Mouse (Mus musculus): Measurements from ENCODE around the gene Ppara. TPM values are rescaled to one million over a fixed set of nuclear protein-coding genes. Genes with fewer than 3 reads are reported as not detected.
"Not testable (repeated sequence)": the region's sequence is repeated elsewhere in the genome, so short reads cannot be mapped to it uniquely, and the experiment has no call there.

The Ppara gene
- total RNA-seq, 2 experiments from 2014 or later: 30.9 to 107 TPM

- no peak for DNase-seq (ENCODE audit: low spot score in 2 of 2)
These were observed 19.4 kb downstream of the Ppara start for GRCm38 (mm10) chr15:85754033-85754650.

- no peak for DNase-seq (ENCODE audit: low spot score in 2 of 2)
These were observed 20.4 kb downstream of the Ppara start for GRCm38 (mm10) chr15:85755214-85755613.

- DNase-seq (ENCODE audit: low spot score in 2 of 2): no peak
These were observed 21.8 kb downstream of the Ppara start for GRCm38 (mm10) chr15:85756611-85757010.

- DNase-seq (ENCODE audit: low spot score in 2 of 2): no peak
These were observed 23.0 kb downstream of the Ppara start for GRCm38 (mm10) chr15:85757768-85758167.

- DNase-seq (ENCODE audit: low spot score in 2 of 2): no peak
These were observed 28.0 kb downstream of the Ppara start for GRCm38 (mm10) chr15:85762761-85763160.

GRCm38 (mm10) chr15:85765022-85765421 is 30.2 kb downstream of the Ppara start:
- DNase-seq (ENCODE audit: low spot score in 2 of 2): no peak

- no peak for DNase-seq (ENCODE audit: low spot score in 2 of 2)
These were observed 31.9 kb downstream of the Ppara start for GRCm38 (mm10) chr15:85766677-85767076.

- DNase-seq (ENCODE audit: low spot score in 2 of 2): no peak
These were observed 34.2 kb downstream of the Ppara start for GRCm38 (mm10) chr15:85768991-85769390.

GRCm38 (mm10) chr15:85771306-85772121 is 36.7 kb downstream of the Ppara start:
- no peak for DNase-seq (ENCODE audit: low spot score in 2 of 2)

- DNase-seq (ENCODE audit: low spot score in 2 of 2): no peak
These were observed 37.5 kb downstream of the Ppara start for GRCm38 (mm10) chr15:85772146-85772740.

GRCm38 (mm10) chr15:85774419-85774818 is 39.6 kb downstream of the Ppara start:
- DNase-seq (ENCODE audit: low spot score in 2 of 2): no peak

- no peak for DNase-seq (ENCODE audit: low spot score in 2 of 2)
These were observed 40.2 kb downstream of the Ppara start for GRCm38 (mm10) chr15:85775001-85775400.

- no peak for DNase-seq (ENCODE audit: low spot score in 2 of 2)
These were observed 41.5 kb downstream of the Ppara start for GRCm38 (mm10) chr15:85776241-85776640.

- no peak for DNase-seq (ENCODE audit: low spot score in 2 of 2)
These were observed 42.0 kb downstream of the Ppara start for GRCm38 (mm10) chr15:85776771-85777170.

GRCm38 (mm10) chr15:85778891-85779290 is 44.1 kb downstream of the Ppara start:
- DNase-seq (ENCODE audit: low spot score in 2 of 2): not testable (repeated sequence)

- no peak for DNase-seq (ENCODE audit: low spot score in 2 of 2)
These were observed 48.4 kb downstream of the Ppara start for GRCm38 (mm10) chr15:85783146-85783545.

GRCm38 (mm10) chr15:85784341-85784740 is 49.6 kb downstream of the Ppara start:
- no peak for DNase-seq (ENCODE audit: low spot score in 2 of 2)

GRCm38 (mm10) chr15:85786711-85787110 is 51.9 kb downstream of the Ppara start:
- DNase-seq (ENCODE audit: low spot score in 2 of 2): no peak

GRCm38 (mm10) chr15:85787482-85787881 is 52.7 kb downstream of the Ppara start:
- DNase-seq (ENCODE audit: low spot score in 2 of 2): no peak

- DNase-seq (ENCODE audit: low spot score in 2 of 2): no peak
These were observed 53.3 kb downstream of the Ppara start for GRCm38 (mm10) chr15:85788051-85788450.

GRCm38 (mm10) chr15:85788633-85789032 is 53.9 kb downstream of the Ppara start:
- DNase-seq (ENCODE audit: low spot score in 2 of 2): no peak

GRCm38 (mm10) chr15:85791449-85791848 is 56.7 kb downstream of the Ppara start:
- DNase-seq (ENCODE audit: low spot score in 2 of 2): no peak

Data from adrenal gland, adult 18-20 months (tissue).